Mouse (Mus musculus): ENCODE results near the gene Lce1d. TPM values are rescaled to one million over a fixed set of nuclear protein-coding genes. Genes with fewer than 3 reads are reported as not detected.
"Not testable (repeated sequence)": the region's sequence is repeated elsewhere in the genome, so short reads cannot be mapped to it uniquely, and the experiment has no call there.

The Lce1d gene
- not detected in 2 replicates for polyA plus RNA-seq (2015; fragmentation: Nextera tagmentation; extraction: Ambion mirVana)

DNA sequence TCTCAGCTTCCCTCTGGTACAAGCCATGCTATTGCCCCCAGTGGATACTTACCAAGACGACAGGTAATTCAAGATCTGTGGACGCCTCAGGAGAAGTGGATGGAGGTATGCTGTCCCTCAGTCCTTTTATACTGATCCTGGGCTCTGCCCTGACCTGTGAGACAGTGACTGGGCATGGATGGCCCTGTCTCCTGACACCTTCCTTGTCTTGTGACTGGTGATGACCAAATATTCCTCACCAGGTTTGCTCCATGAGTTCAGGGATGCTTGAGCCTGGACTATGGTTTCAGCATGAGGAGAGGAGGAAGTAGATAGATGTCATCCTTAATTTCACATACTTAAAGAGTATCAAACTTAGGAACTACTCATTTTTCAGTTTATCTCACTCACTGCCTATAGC is at the start of gene Lce1d:
Lce1d (minus strand) TSS at position 101 of the 400 bp plus-strand sequence.
- no peaks in the 10 kb centered on the region for H3K4me1 ChIP-seq (replicated peaks)
- ATAC-seq: no peak
- H3K9ac ChIP-seq (replicated peaks): no peak within 1 kb of the TSS
- no peak within 1 kb of the TSS for H3K4me3 ChIP-seq (replicated peaks)
- no peak within 1 kb of the TSS for H3K4me2 ChIP-seq (replicated peaks)
- no peak within 1 kb of the TSS for H3K27ac ChIP-seq
- no peaks in the 10 kb centered on the region for H3K36me3 ChIP-seq
- no peaks in the 10 kb centered on the region for H3K9me3 ChIP-seq
- WGBS: 79% methylated on average over 2 of the region's 2 CpGs
- H3K27me3 ChIP-seq: no peaks in the 10 kb centered on the region

DNA sequence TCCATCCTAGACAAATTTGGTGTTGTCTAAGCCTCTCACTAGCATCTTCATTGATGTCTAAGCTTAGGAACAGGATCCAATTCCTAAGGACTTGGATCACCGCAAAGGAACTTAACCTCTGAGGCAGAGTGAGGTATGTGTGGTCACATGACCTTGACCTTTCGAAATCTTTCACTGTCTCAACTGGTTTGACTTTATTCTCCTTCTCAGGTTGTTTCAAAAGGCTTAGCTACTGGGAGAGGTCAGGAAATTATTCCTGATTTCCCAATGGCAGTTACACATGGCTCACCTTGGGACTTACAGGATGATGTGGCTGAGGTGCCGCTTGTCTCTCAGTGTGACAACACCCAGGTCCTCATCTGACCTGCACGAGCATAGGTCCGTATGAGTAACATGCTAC is 35.6 kb upstream of the Lce1d start:
- H3K27me3 ChIP-seq: no peaks in the 10 kb centered on the region
- ATAC-seq: no peak
- no peaks in the 10 kb centered on the region for H3K4me1 ChIP-seq (replicated peaks)
- H3K4me3 ChIP-seq (replicated peaks): no peak overlapping the region
- no peaks in the 10 kb centered on the region for H3K9me3 ChIP-seq
- H3K9ac ChIP-seq (replicated peaks): no peak overlapping the region
- no peak overlapping the region for H3K4me2 ChIP-seq (replicated peaks)
- no peak overlapping the region for H3K27ac ChIP-seq
- WGBS: 92% methylated on average over 5 of the region's 5 CpGs
- no peaks in the 10 kb centered on the region for H3K36me3 ChIP-seq

DNA sequence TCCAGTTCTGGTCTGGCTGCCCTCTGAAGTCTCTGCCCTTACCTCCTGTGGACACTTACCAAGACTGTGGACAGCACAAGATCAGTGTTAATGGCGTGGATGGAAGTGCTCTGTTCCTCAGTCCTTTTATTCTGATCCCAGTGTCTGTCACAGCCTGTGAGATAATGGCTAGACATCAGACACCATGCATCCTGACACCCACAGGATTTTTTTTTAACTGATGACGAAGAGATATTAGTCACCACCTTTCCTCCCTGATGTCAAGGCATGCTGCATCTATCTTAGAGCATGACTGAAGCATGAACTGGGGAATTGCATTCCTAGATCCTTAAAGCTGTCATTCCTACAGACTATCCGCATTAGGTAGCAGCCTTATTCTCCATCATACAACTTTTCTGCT is 33.2 kb upstream of the Lce1d start, which contains the start of gene Lce1f:
Lce1f (minus strand) TSS at position 101 of the 400 bp plus-strand sequence.
- Histone ChIP-seq H3K9ac (replicated peaks) (no peak within 1 kb of the TSS), H3K4me2 (replicated peaks) (no peak within 1 kb of the TSS), H3K36me3 (no peaks in the 10 kb centered on the region), H3K27ac (no peak within 1 kb of the TSS), H3K9me3 (no peaks in the 10 kb centered on the region), H3K27me3 (no peaks in the 10 kb centered on the region), H3K4me3 (replicated peaks) (no peak within 1 kb of the TSS), H3K4me1 (replicated peaks) (no peaks in the 10 kb centered on the region)
- 81% methylated on average over 3 of the region's 3 CpGs for WGBS
- ATAC-seq: no peak

DNA sequence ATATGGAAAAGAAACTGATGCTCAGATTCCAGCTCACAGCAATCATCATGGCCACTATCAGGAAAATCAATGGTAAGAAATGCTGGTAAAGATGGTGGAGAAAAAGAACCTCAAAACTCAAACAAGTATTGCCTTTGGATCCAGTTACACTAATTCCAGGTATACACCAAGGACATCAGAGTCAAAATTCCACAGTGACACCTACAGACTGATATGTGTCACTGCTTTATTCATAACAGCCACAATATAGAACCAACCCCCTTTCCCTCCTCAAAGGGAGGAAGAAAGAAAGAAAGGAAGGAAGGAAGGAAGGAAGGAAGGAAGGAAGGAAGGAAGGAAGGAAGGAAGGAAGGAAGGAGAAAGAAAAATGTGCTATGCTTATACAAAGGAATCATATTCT is 28.1 kb upstream of the Lce1d start:
- H3K36me3 ChIP-seq: no peaks in the 10 kb centered on the region
- no peak overlapping the region for H3K27ac ChIP-seq
- no peak overlapping the region for H3K9ac ChIP-seq (replicated peaks)

DNA sequence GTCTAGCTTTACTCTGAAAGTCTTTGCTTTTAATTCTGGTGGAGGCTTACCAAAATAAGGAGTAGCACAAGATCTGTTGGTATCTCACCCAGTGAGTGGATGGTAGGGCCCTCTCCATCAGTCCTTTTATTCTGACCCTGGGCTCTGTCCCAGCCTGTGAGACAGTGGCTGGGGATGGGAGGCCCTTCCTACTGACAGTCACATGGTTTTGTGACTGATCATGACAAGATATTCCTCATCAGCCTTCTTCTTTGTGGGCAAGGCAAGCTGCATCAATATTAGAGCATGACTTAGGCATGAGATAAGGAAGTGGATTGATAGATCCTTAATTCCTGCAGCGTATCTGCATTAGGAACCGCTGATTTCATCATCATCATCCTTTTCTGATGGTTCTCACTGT is 22.0 kb upstream of the Lce1d start, which contains the start of gene Lce1e:
Lce1e (minus strand) TSS at position 101 of the 400 bp plus-strand sequence.
- no peak within 1 kb of the TSS for H3K4me2 ChIP-seq (replicated peaks)
- ATAC-seq: no peak
- 83% methylated on average over 2 of the region's 2 CpGs for WGBS
- H3K27ac ChIP-seq: no peak within 1 kb of the TSS
- H3K27me3 ChIP-seq: no peaks in the 10 kb centered on the region
- H3K4me1 ChIP-seq (replicated peaks): no peaks in the 10 kb centered on the region
- H3K9ac ChIP-seq (replicated peaks): no peak within 1 kb of the TSS
- H3K4me3 ChIP-seq (replicated peaks): no peak within 1 kb of the TSS
- H3K9me3 ChIP-seq: no peaks in the 10 kb centered on the region
- no peaks in the 10 kb centered on the region for H3K36me3 ChIP-seq

More for the DNA sequence above, 28.1 kb upstream of the Lce1d start:
- no peaks in the 10 kb centered on the region for H3K9me3 ChIP-seq
- ATAC-seq: no peak
- no peak overlapping the region for H3K4me2 ChIP-seq (replicated peaks)
- H3K4me3 ChIP-seq (replicated peaks): no peak overlapping the region
- no peaks in the 10 kb centered on the region for H3K27me3 ChIP-seq
- no peaks in the 10 kb centered on the region for H3K4me1 ChIP-seq (replicated peaks)

DNA sequence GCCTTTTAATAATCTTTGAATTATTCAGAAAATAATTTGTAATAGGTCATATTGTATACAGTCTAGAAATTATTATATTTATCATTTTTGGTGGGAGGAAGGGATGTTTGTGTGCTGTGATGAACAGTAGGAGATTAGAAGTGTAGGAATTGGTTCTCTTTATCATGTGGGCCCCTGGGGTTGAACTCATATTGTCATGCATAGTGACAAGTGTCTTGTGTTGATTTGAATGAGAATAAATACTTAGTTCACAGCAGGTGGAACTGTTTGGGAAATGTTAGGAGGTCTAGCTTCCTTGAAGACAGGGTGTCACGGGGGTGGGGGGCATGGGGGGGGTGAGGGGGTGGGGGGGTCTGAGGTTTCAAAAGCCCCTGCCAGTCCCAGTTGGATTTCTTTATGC is 7.6 kb upstream of the Lce1d start:
- Histone ChIP-seq H3K27ac (no peak overlapping the region), H3K27me3 (no peaks in the 10 kb centered on the region), H3K9ac (replicated peaks) (no peak overlapping the region), H3K4me3 (replicated peaks) (no peak overlapping the region), H3K4me1 (replicated peaks) (no peaks in the 10 kb centered on the region), H3K36me3 (no peaks in the 10 kb centered on the region), H3K9me3 (no peaks in the 10 kb centered on the region), H3K4me2 (replicated peaks) (no peak overlapping the region)
- ATAC-seq: no peak
- 13% methylated on average over 1 of the region's 1 CpGs for WGBS

DNA sequence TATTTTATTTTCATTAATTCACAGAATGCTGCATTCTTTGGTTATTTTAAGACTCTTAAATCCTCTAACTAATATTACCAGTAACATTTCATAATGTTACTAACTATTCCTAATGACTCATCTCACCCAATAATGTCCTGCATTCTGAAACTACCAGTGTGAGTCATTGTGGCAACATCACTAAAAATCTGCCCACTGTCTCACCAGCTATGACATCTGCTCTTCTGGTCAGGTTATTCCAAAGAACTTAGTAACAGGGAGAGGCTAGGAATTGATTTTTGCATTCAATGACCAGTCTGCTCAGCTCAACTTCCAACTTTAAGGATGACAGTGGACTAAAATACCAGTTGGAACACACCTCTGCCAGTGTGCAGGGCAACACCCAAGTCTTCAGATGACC is 4.7 kb upstream of the Lce1d start:
- Histone ChIP-seq H3K27ac (no peak overlapping the region), H3K9me3 (no peaks in the 10 kb centered on the region), H3K4me2 (replicated peaks) (no peak overlapping the region), H3K4me3 (replicated peaks) (no peak overlapping the region), H3K4me1 (replicated peaks) (no peaks in the 10 kb centered on the region), H3K9ac (replicated peaks) (no peak overlapping the region), H3K27me3 (no peaks in the 10 kb centered on the region), H3K36me3 (no peaks in the 10 kb centered on the region)
- ATAC-seq: no peak

DNA sequence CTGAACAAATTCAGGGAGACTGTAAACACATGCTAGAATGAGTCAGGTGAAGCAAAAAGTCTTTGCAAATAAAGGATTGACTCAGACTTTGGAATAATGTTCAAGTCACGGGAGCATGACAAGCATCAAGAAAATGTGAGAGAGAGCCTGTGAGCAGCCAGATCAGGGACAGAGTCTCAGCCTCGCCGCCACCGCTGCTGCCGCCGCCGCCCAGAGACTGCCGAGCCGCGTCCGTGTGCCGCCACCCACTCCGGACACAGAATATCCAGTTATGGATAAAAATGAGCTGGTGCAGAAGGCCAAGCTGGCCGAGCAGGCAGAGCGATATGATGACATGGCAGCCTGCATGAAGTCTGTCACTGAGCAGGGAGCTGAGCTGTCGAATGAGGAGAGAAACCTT is 2.1 kb upstream of the Lce1d start:
- WGBS: 89% methylated on average over 16 of the region's 16 CpGs
- not testable (repeated sequence) for H3K36me3 ChIP-seq; H3K9ac ChIP-seq (replicated peaks); H3K9me3 ChIP-seq; H3K4me1 ChIP-seq (replicated peaks); H3K27me3 ChIP-seq; ATAC-seq; H3K4me2 ChIP-seq (replicated peaks); H3K4me3 ChIP-seq (replicated peaks); H3K27ac ChIP-seq

DNA sequence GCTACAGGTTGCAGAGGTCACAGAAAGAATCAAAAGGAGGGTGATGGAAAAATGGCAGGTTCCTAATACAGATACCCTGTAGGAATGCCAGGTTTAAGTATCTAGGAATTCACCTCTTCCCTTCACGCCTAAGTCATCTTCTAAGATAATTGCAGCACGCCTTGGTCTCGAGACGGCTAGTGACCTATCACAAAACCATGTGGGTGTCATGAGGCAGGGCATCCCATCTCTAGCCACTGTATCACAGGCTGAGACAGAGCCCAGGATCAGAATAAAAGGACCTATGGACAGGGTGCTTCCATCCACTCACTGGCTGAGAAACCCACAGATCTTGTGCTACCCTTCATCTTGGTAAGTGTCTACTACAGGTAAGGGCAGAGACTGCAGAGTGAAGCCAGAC is 8.1 kb downstream of the Lce1d start, which contains the start of gene Lce1c:
Lce1c (plus strand) TSS at position 301 of the 400 bp plus-strand sequence.
- H3K36me3 ChIP-seq: no peaks in the 10 kb centered on the region
- H3K4me1 ChIP-seq (replicated peaks): no peaks in the 10 kb centered on the region
- no peaks in the 10 kb centered on the region for H3K9me3 ChIP-seq
- 95% methylated on average over 4 of the region's 4 CpGs for WGBS
- H3K27me3 ChIP-seq: no peaks in the 10 kb centered on the region
- no peak within 1 kb of the TSS for H3K27ac ChIP-seq
- no peak within 1 kb of the TSS for H3K4me3 ChIP-seq (replicated peaks)
- no peak within 1 kb of the TSS for H3K4me2 ChIP-seq (replicated peaks)
- ATAC-seq: no peak
- H3K9ac ChIP-seq (replicated peaks): no peak within 1 kb of the TSS

DNA sequence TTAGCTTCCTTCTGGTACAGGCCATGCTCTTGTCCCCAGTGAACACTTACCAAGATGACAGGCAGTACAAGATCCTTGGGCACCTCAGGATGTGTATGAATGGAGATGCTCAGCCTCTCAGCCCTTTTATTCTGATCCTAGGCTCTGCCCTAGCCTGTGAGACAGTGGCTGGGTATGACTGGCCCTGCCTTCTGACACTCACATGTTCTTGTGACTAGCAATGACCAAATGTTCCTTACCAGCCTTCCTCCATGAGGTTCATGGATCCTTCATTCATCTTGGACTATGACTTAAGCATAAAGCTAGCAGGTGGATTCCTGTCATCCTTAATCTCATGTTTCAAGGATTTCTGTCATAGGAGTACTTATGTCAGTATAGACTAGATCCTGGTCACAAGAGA is 16.8 kb downstream of the Lce1d start, which contains the start of gene Lce1a2:
Lce1a2 (minus strand) TSS at position 101 of the 400 bp plus-strand sequence.
- no peak for ATAC-seq
- no peak within 1 kb of the TSS for H3K4me3 ChIP-seq (replicated peaks)
- H3K9ac ChIP-seq (replicated peaks): no peak within 1 kb of the TSS
- H3K4me2 ChIP-seq (replicated peaks): no peak within 1 kb of the TSS
- no peaks in the 10 kb centered on the region for H3K27me3 ChIP-seq
- no peaks in the 10 kb centered on the region for H3K9me3 ChIP-seq
- no peaks in the 10 kb centered on the region for H3K4me1 ChIP-seq (replicated peaks)
- H3K36me3 ChIP-seq: no peaks in the 10 kb centered on the region
- no peak within 1 kb of the TSS for H3K27ac ChIP-seq

DNA sequence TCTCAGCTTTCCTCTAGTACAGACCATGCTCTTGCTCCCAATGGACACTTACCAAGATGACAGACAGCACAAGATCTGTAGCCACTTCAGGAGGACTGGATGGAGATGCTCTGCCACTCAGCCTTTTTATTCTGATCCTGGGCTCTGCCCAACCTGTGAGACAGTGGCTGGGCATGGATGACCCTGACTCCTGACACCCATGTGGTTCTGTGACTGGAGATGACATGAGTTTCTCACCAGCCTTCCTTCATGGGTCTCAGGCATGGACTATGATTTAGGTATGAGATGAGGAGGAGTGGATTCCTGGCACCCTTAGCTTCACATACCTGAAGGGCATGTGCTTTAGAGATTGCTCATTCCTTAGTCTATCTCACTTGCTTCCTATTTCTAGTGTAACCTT is 30.2 kb downstream of the Lce1d start, which contains the start of gene Lce1b:
Lce1b (minus strand) TSS at position 101 of the 400 bp plus-strand sequence.
- H3K27ac ChIP-seq: no peak within 1 kb of the TSS
- no peaks in the 10 kb centered on the region for H3K4me1 ChIP-seq (replicated peaks)
- no peak within 1 kb of the TSS for H3K9ac ChIP-seq (replicated peaks)
- ATAC-seq: no peak
- H3K4me3 ChIP-seq (replicated peaks): no peak within 1 kb of the TSS
- no peak within 1 kb of the TSS for H3K4me2 ChIP-seq (replicated peaks)
- H3K9me3 ChIP-seq: no peaks in the 10 kb centered on the region
- H3K27me3 ChIP-seq: no peaks in the 10 kb centered on the region
- no peaks in the 10 kb centered on the region for H3K36me3 ChIP-seq

DNA sequence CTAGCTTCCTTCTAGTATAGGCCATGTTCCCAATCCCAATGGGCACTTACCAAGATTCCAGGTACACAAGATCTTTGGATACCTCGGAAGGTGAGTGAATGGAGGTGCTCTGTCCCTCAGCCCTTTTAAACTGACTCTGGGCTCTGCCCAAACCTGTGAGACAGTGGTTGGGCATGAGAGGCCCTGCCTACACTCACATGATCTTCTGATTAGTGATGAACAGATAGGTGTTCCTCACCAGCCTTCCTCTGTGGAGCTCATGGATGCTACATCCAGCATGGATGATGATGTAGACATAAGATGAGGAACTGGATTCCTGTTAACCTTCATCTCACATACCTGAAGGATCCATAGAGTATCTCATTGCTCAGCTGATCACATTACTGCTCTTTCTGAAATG is 38.8 kb downstream of the Lce1d start, which contains the start of gene Lce1a1:
Lce1a1 (minus strand) TSS at position 101 of the 400 bp plus-strand sequence.
- Histone ChIP-seq H3K4me2 (replicated peaks) (no peak within 1 kb of the TSS), H3K4me3 (replicated peaks) (no peak within 1 kb of the TSS), H3K4me1 (replicated peaks) (no peaks in the 10 kb centered on the region), H3K27ac (no peak within 1 kb of the TSS), H3K9me3 (no peaks in the 10 kb centered on the region), H3K9ac (replicated peaks) (no peak within 1 kb of the TSS), H3K36me3 (no peaks in the 10 kb centered on the region), H3K27me3 (no peaks in the 10 kb centered on the region)
- 92% methylated on average over 1 of the region's 1 CpGs for WGBS
- ATAC-seq: no peak

DNA sequence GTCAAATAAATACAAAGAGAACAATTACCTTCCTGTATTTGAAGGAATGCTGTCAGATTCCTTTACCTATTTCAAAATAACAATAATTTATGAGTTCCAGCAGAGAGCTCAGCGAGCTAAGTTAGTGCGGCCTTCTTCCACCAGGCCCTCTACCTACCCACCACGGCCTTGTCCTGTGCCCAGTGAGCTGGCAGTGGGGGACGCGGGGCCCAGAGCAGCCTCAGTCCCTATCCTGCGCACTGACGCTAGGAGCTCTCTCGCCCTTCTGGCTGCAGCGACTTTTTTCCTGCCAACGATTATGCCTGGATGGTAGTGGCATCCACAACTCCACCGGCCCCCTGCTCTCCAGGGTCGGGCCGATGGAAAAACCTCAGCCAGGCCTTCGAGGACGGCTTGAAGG is 47.2 kb downstream of the Lce1d start:
- Histone ChIP-seq H3K4me2 (replicated peaks) (no peak overlapping the region), H3K4me1 (replicated peaks) (no peaks in the 10 kb centered on the region), H3K27me3 (no peaks in the 10 kb centered on the region), H3K36me3 (no peaks in the 10 kb centered on the region), H3K9me3 (no peaks in the 10 kb centered on the region), H3K4me3 (replicated peaks) (no peak overlapping the region), H3K27ac (no peak overlapping the region), H3K9ac (replicated peaks) (no peak overlapping the region)
- 93% methylated on average over 15 of the region's 15 CpGs for WGBS
- no peak for ATAC-seq

Data from midbrain, embryonic 13.5 days (tissue).